Mouse (Mus musculus) intestine, postnatal 0 days (tissue): ENCODE data around the gene Nemp2. TPM values are rescaled to one million over a fixed set of nuclear protein-coding genes. Genes with fewer than 3 reads are reported as not detected.
A peak's percentile ranks its signal among the peaks of the same experiment; 100 is the strongest.
"Not testable (repeated sequence)": the region's sequence is repeated elsewhere in the genome, so short reads cannot be mapped to it uniquely, and the experiment has no call there.

Experiments
- ATAC-seq: fragments of 200-750 bp; cut with Nextera tagmentation; 2 replicates; pipeline ENCODE4 v1.8.0; 2017; ENCODE audit warnings: mild to moderate bottlenecking, moderate TSS enrichment, moderate library complexity
- H3K27ac ChIP-seq: fragments of 300-500 bp; sonication (generic); 2 replicates; pipeline ENCODE4 v1.5.1; 2014; ENCODE audit warnings: mild to moderate bottlenecking, low read depth, low read length, moderate library complexity
- H3K27me3 ChIP-seq: fragments of 300-500 bp; sonication (generic); replicated peaks from 2 replicates; pipeline ENCODE4 v1.6.1; 2014; ENCODE audit warnings: low read length, mixed read lengths; ENCODE audit not compliant: control insufficient read depth, insufficient read depth
- H3K36me3 ChIP-seq: fragments of 300-500 bp; sonication (generic); 2 replicates; pipeline ENCODE4 v1.6.1; 2014; ENCODE audit warnings: mild to moderate bottlenecking, moderate library complexity; ENCODE audit not compliant: control insufficient read depth, insufficient read depth
- H3K4me1 ChIP-seq: fragments of 300-500 bp; sonication (generic); replicated peaks from 2 replicates; pipeline ENCODE4 v1.6.1; 2014; ENCODE audit warnings: antibody characterized with exemption, low read length, mixed read lengths; ENCODE audit not compliant: control insufficient read depth, insufficient read depth
- H3K4me2 ChIP-seq: fragments of 300-500 bp; sonication (generic); replicated peaks from 2 replicates; pipeline ENCODE4 v1.6.1; 2014; ENCODE audit warnings: low read depth, mild to moderate bottlenecking, moderate library complexity
- H3K4me3 ChIP-seq: fragments of 300-500 bp; sonication (generic); 2 replicates; pipeline ENCODE4 v1.5.1; 2014; ENCODE audit warnings: low read depth, low read length
- H3K9ac ChIP-seq: fragments of 300-500 bp; sonication (generic); 2 replicates; pipeline ENCODE4 v1.6.1; 2014; ENCODE audit warnings: mild to moderate bottlenecking, low read depth, low read length
- H3K9me3 ChIP-seq: fragments of 300-500 bp; sonication (generic); 2 replicates; pipeline ENCODE4 v1.6.1; 2016; ENCODE audit warnings: mixed run types; ENCODE audit not compliant: control insufficient read depth
- CTCF ChIP-seq: sonication (generic); IDR thresholded peaks from 2 replicates; pipeline ENCODE4 v1.5.1; 2016; ENCODE audit warnings: low read depth, mild to moderate bottlenecking, control low read depth, antibody characterized with exemption, moderate library complexity
- WGBS: fragments of 180-500 bp; shearing (Covaris S2); extraction: QIAGEN DNeasy Blood & Tissue Kit; methylation state at CpG from one replicate; pipeline ENCODE4 v1.1.7; 2014; 5-methylcytosine and 5-hydroxymethylcytosine counted together
- polyA plus RNA-seq: library from polyadenylated mRNA; unstranded; fragments of >200 nt; fragmentation: Nextera tagmentation; extraction: Ambion mirVana; gene quantifications from 2 replicates; pipeline ENCODE4 v1.2.1, GENCODE M21; 2015

The Nemp2 gene
- polyA plus RNA-seq, 1 experiment from 2014 or later = 2.0 TPM

GRCm38 (mm10) chr1:52676621-52677020 lies 46.1 kb downstream of the Nemp2 start:
- Histone ChIP-seq H3K9me3 (no peaks in the 10 kb centered on the region), H3K27me3 (no peaks in the 10 kb centered on the region), H3K4me1 (no peaks in the 10 kb centered on the region), H3K4me2 (no peak overlapping the region), H3K36me3 (peaks cover 5% of the 10 kb centered on the region; the same call in 1 of the 2 replicates), H3K4me3 (no peak overlapping the region), H3K27ac (no peak overlapping the region), H3K9ac (no peak overlapping the region)
- no peak for ATAC-seq
- no peak for TF ChIP-seq CTCF
- 45% methylated on average over 3 of the region's 3 CpGs for WGBS

DNA sequence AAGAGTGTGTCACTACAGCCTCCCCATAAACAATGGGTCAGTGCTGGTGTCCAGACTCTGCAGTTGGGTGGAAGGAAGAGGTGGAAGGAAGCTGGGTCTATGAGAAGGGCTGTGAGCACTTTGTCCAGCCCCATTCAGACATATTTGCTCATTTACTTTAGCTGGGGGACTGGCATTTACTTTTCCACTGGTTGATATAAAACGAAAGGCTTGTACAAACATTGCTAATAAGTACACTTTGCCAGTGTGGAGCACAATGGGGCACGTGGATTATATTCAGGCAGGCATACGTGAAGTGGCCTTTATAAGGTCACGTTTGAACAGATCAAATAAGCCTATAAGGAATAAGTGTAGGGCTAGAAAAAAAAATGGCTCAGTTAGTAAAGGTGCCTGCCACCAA lies 53.0 kb downstream of the Nemp2 start:
- 42% methylated on average over 4 of the region's 4 CpGs for WGBS
- no peak overlapping the region for H3K9ac ChIP-seq
- H3K4me2 ChIP-seq = no peak overlapping the region
- TF ChIP-seq CTCF = no peak
- H3K4me3 ChIP-seq = no peak overlapping the region
- no peak for ATAC-seq
- no peaks in the 10 kb centered on the region for H3K27me3 ChIP-seq
- 0 out of 2 replicates have a peak, but pooled peaks cover 3% of the 10 kb centered on the region for H3K4me1 ChIP-seq
- H3K36me3 ChIP-seq = no peaks in the 10 kb centered on the region
- H3K9me3 ChIP-seq = no peaks in the 10 kb centered on the region
- no peak overlapping the region for H3K27ac ChIP-seq

DNA sequence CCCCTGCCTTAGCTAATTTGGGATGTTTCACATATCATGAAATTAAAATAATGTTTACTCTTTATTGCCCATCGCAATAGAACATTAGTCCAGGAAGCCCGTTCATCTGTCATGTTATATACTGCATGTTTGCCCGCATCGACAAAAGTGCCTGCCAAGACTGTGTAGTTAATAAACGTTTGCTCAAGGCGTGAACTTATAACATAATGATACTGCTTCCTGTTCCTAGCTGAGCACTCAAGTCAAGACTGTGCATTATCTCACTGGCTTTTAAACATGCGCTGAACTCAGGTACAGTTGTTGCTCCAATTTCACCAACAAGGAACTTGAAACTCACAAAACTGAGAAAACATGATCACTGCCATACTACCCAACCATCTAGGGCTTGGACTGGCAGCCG lies 57.1 kb downstream of the Nemp2 start:
- no peak overlapping the region for H3K4me3 ChIP-seq
- no peak overlapping the region for H3K4me2 ChIP-seq
- no peaks in the 10 kb centered on the region for H3K36me3 ChIP-seq
- peak; percentile 82 for ATAC-seq
- no peak overlapping the region for H3K9ac ChIP-seq
- TF ChIP-seq CTCF = no peak
- 0 out of 2 replicates have a peak overlapping the region, but pooled peaks have one; percentile 0 for H3K27ac ChIP-seq
- no peaks in the 10 kb centered on the region for H3K9me3 ChIP-seq
- 0 out of 2 replicates have a peak, but pooled peaks cover 3% of the 10 kb centered on the region for H3K4me1 ChIP-seq
- no peaks in the 10 kb centered on the region for H3K27me3 ChIP-seq
- 26% methylated on average over 8 of the region's 8 CpGs for WGBS

- not testable (repeated sequence) for ATAC-seq, H3K4me1 ChIP-seq, H3K4me2 ChIP-seq, H3K27me3 ChIP-seq, H3K9me3 ChIP-seq, H3K4me3 ChIP-seq, H3K27ac ChIP-seq, H3K9ac ChIP-seq, H3K36me3 ChIP-seq
- 90% methylated on average over 13 of the region's 13 CpGs for WGBS
These were observed 64.0 kb downstream of the Nemp2 start for GRCm38 (mm10) chr1:52694456-52694855.

Other genes starting within 250 kb of the Nemp2 start
- 10.3 and 11.2 TPM in 2 replicates for gene Nab1, start 130.0 kb upstream of the Nemp2 start, polyA plus RNA-seq
- 9.1 and 9.2 TPM in 2 replicates for gene Mfsd6, start 96.8 kb downstream of the Nemp2 start, polyA plus RNA-seq
- 24.6 and 25.0 TPM in 2 replicates for gene Inpp1, start 187.0 kb downstream of the Nemp2 start, polyA plus RNA-seq
- 12.6 and 13.6 TPM in 2 replicates for gene Hibch, start 214.2 kb downstream of the Nemp2 start, polyA plus RNA-seq